Comparison of ENCODE assay signal across 13 mouse cellular contexts in genomic region chr9:41071906-41072511, GRCm38 (mm10).
DNase-seq lines count a peak whose midpoint lies in the region; ATAC-seq and TF ChIP-seq lines count a peak whose summit lies in the region.
"Had no signal": no experiment of that assay in that cellular context is flagged by ENCODE, and none has a peak within 500 bp of the region (broad histone marks: within the 10 kb centered on the region; RNA-seq: fewer than 3 reads in every experiment).

No protein-coding gene starts in this region.

- H3K4me3 ChIP-seq in liver, embryonic 11.5 days (ENCODE audit: low read depth, low read length): no peak overlapping the region
- peak overlapping the region; percentile 16 to 44 (median 33) for H3K4me3 ChIP-seq in CH12.LX (replicated peaks in 1 of 3; ENCODE audit: low read depth in 2 of 3, low read length in 2 of 3, poor library complexity in 1 of 3)
- no peak overlapping the region for H3K4me3 ChIP-seq in forebrain, embryonic 14.5 days (ENCODE audit: low read depth, low read length)
- H3K4me3 ChIP-seq: left cerebral cortex, adult 2 months; neural tube, embryonic 15.5 days had no signal

- no peak for DNase-seq in liver, embryonic 11.5 days (ENCODE audit: low spot score)
- no peak for DNase-seq in liver
- peak; percentile 85 for DNase-seq in CH12.LX (ENCODE audit: extremely low read depth)
- peak; percentile 22 to 49 for DNase-seq in monocyte, adult 2 months (ENCODE audit: low read depth in 1 of 2, low spot score in 2 of 2)
- no peak for DNase-seq in forebrain, embryonic 14.5 days (ENCODE audit: low spot score)
- no peak for DNase-seq in cerebellum, postnatal 10 days
- DNase-seq: gastrocnemius, postnatal 25 days; kidney, postnatal 25 days; midbrain, embryonic 14.5 days had no signal

- H3K36me3 ChIP-seq in liver, embryonic 11.5 days (ENCODE audit: control insufficient read depth, insufficient read depth, low read length): no peaks in the 10 kb centered on the region
- H3K36me3 ChIP-seq in CH12.LX (replicated peaks in 1 of 2; ENCODE audit: control insufficient read depth in 1 of 2, insufficient read depth in 1 of 2, low read length in 1 of 2): peaks cover 0 to 1% of the 10 kb centered on the region in 2 experiments
- H3K36me3 ChIP-seq in forebrain, embryonic 14.5 days (ENCODE audit: control insufficient read depth, insufficient read depth, low read length): no peaks in the 10 kb centered on the region
- H3K36me3 ChIP-seq: neural tube, embryonic 15.5 days had no signal

- 19% methylated on average over 3 of the region's 3 CpGs for WGBS in liver, embryonic 11.5 days
- WGBS in forebrain, embryonic 14.5 days: 67% methylated on average over 3 of the region's 3 CpGs

- H3K9me3 ChIP-seq in liver, embryonic 11.5 days (ENCODE audit: control insufficient read depth, low read length): no peaks in the 10 kb centered on the region
- H3K9me3 ChIP-seq in CH12.LX (replicated peaks; ENCODE audit: low read length): no peaks in the 10 kb centered on the region
- H3K9me3 ChIP-seq in forebrain, embryonic 14.5 days (replicated peaks; ENCODE audit: control insufficient read depth, low read length): no peaks in the 10 kb centered on the region
- H3K9me3 ChIP-seq: neural tube, embryonic 15.5 days had no signal

- peak overlapping the region; percentile 70 for H3K4me2 ChIP-seq in liver, embryonic 11.5 days
- peak overlapping the region; percentile 78 for H3K4me2 ChIP-seq in CH12.LX (ENCODE audit: insufficient read depth, low read depth, poor library complexity, severe bottlenecking)
- H3K4me2 ChIP-seq in forebrain, embryonic 14.5 days (ENCODE audit: low read length): no peak overlapping the region
- H3K4me2 ChIP-seq: neural tube, embryonic 15.5 days had no signal

- TF ChIP-seq POLR2A in CH12.LX (IDR thresholded peaks at IDR 0.05; ENCODE audit: low read depth, low read length): no peak

- TF ChIP-seq RAD21 in CH12.LX (IDR thresholded peaks at IDR 0.05; ENCODE audit: low read depth, low read length): no peak

- in situ Hi-C loops in CH12.LX (cut with MboI; ENCODE audit: low pct_ligation_motif_present, low pct_unique_long_range_greater_than_20kb, low sequenced_read_pairs): no loop called here

- H3K79me2 ChIP-seq in CH12.LX (replicated peaks; ENCODE audit: control insufficient read depth, extremely low read depth, insufficient read depth, poor library complexity, severe bottlenecking): no peaks in the 10 kb centered on the region

- H3K9ac ChIP-seq in liver, embryonic 11.5 days (ENCODE audit: low read depth, low read length): no peak overlapping the region; the same call in 1 of the 2 replicates
- peak overlapping the region; percentile 44 for H3K9ac ChIP-seq in CH12.LX (ENCODE audit: insufficient read depth, low read depth)
- H3K9ac ChIP-seq in forebrain, embryonic 14.5 days (ENCODE audit: low read length): no peak overlapping the region
- H3K9ac ChIP-seq: neural tube, embryonic 15.5 days had no signal

- peaks cover 75% of the 10 kb centered on the region for H3K4me1 ChIP-seq in liver, embryonic 11.5 days (replicated peaks; ENCODE audit: control insufficient read depth, insufficient read depth, low read length)
- peaks cover 8 to 29% of the 10 kb centered on the region in 2 experiments for H3K4me1 ChIP-seq in CH12.LX (ENCODE audit: control insufficient read depth in 1 of 2, insufficient read depth in 2 of 2)
- H3K4me1 ChIP-seq in forebrain, embryonic 14.5 days (ENCODE audit: control insufficient read depth, insufficient read depth, low read length): peaks cover 17% of the 10 kb centered on the region

- dilution Hi-C loops in CH12.LX (cut with MboI; ENCODE audit: extremely low pct_ligation_motif_present, extremely low pct_unique_long_range_greater_than_20kb, low sequenced_read_pairs): no loop called here

- TF ChIP-seq EP300 in CH12.LX (IDR thresholded peaks at IDR 0.05; ENCODE audit: low read length): peak; percentile 10; the same call in 1 of the 2 replicates

- no peak for ATAC-seq in liver, embryonic 11.5 days (replicated peaks; ENCODE audit: low FRiP score)
- ATAC-seq in granulocyte monocyte progenitor cell, adult 5-6 weeks (replicated peaks; ENCODE audit: poor library complexity, severe bottlenecking): peak; percentile 48
- no peak for ATAC-seq in forebrain, embryonic 14.5 days
- ATAC-seq: intestine, embryonic 16.5 days had no signal

- TF ChIP-seq CTCF in CH12.LX (conservative IDR thresholded peaks at IDR 0.05 in 1 of 2, IDR thresholded peaks at IDR 0.05 in 1 of 2; ENCODE audit: low read depth in 2 of 2, low read length in 2 of 2): no peak

- H3K27me3 ChIP-seq in liver, embryonic 11.5 days (replicated peaks; ENCODE audit: control insufficient read depth, insufficient read depth, low read length): no peaks in the 10 kb centered on the region
- no peaks in the 10 kb centered on the region for H3K27me3 ChIP-seq in CH12.LX (replicated peaks)
- H3K27me3 ChIP-seq in forebrain, embryonic 14.5 days (replicated peaks; ENCODE audit: control insufficient read depth, insufficient read depth, low read length): no peaks in the 10 kb centered on the region
- H3K27me3 ChIP-seq: neural tube, embryonic 15.5 days had no signal

- H3K27ac ChIP-seq in liver, embryonic 11.5 days (ENCODE audit: low read depth, low read length): peak overlapping the region; percentile 45
- peak overlapping the region; percentile 88 for H3K27ac ChIP-seq in CH12.LX (ENCODE audit: insufficient read depth, low read depth)
- H3K27ac ChIP-seq in forebrain, embryonic 14.5 days (ENCODE audit: low read depth, low read length): no peak overlapping the region
- H3K27ac ChIP-seq: left cerebral cortex, adult 2 months; neural tube, embryonic 15.5 days had no signal

TF ChIP-seq in CH12.LX, 34 proteins besides CTCF, POLR2A, EP300 and RAD21:
- TF ChIP-seq RCOR1 (conservative IDR thresholded peaks at IDR 0.05; ENCODE audit: low read depth, low read length) (no peak), GABPA (IDR thresholded peaks at IDR 0.05; ENCODE audit: insufficient replicate concordance, low read depth, low read length) (no peak), MYC (IDR thresholded peaks at IDR 0.05; ENCODE audit: low read depth, low read length) (peak; percentile 82), ZKSCAN1 (IDR thresholded peaks at IDR 0.05; ENCODE audit: borderline replicate concordance, low read depth, low read length) (no peak), MAX (IDR thresholded peaks at IDR 0.05; ENCODE audit: low read length) (peak; percentile 63), TBP (conservative IDR thresholded peaks at IDR 0.05; ENCODE audit: low read depth, low read length) (peak; percentile 72), TCF12 (IDR thresholded peaks at IDR 0.05; ENCODE audit: low read depth, low read length) (peak; percentile 34; the same call in 1 of the 2 replicates)

Comparison
In these comparisons a context has a peak if more than half of its experiments do, and no peak if none do; other contexts are left out.
1. DNase-seq: peak in CH12.LX (single experiment) and monocyte, adult 2 months (2 of 2); none in liver, embryonic 11.5 days (single experiment), liver (single experiment), forebrain, embryonic 14.5 days (single experiment) and cerebellum, postnatal 10 days (0 of 2).
2. H3K4me3 ChIP-seq: peak in CH12.LX (3 of 3); none in liver, embryonic 11.5 days (single experiment) and forebrain, embryonic 14.5 days (single experiment).